Mouse (Mus musculus): ENCODE results near the gene Pgam2.
"Not testable (repeated sequence)": the region's sequence is repeated elsewhere in the genome, so short reads cannot be mapped to it uniquely, and the experiment has no call there.

Pgam2 gene

GRCm38 (mm10) chr11:5809487-5809886 is 6.0 kb upstream of the Pgam2 start:
- in situ Hi-C loops (cut with MboI; ENCODE audit: unreplicated experiment in 2 of 2) = not testable (repeated sequence)

- in situ Hi-C loops (cut with MboI; ENCODE audit: unreplicated experiment in 2 of 2) = no loop called here
Measured at GRCm38 (mm10) chr11:5807956-5808355, 4.4 kb upstream of the Pgam2 start.

GRCm38 (mm10) chr11:5805711-5806110 is 2.2 kb upstream of the Pgam2 start:
- in situ Hi-C loops (cut with MboI; ENCODE audit: unreplicated experiment in 2 of 2) = no loop called here

DNA sequence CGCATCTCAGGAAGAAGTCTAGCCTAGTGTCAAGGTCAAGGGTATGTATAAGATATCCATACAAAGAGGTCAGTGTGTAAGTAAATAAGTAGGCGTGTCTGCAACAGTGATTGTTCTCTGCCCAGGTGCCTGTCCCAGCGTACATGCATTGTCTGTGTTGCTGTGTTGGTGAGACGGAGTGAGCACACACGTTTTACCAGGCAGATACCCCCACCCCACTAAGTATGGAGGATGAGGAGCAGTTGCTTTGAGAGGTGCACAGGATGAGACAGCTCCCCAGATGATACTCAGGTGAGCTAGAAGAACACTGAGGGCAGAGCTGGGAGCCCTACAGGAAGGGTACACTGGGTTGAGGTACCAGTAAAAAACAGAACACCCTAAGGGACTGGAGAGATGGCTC is 641 bp upstream of the Pgam2 start:
- in situ Hi-C loops (cut with MboI; ENCODE audit: unreplicated experiment in 2 of 2) = no loop called here

DNA sequence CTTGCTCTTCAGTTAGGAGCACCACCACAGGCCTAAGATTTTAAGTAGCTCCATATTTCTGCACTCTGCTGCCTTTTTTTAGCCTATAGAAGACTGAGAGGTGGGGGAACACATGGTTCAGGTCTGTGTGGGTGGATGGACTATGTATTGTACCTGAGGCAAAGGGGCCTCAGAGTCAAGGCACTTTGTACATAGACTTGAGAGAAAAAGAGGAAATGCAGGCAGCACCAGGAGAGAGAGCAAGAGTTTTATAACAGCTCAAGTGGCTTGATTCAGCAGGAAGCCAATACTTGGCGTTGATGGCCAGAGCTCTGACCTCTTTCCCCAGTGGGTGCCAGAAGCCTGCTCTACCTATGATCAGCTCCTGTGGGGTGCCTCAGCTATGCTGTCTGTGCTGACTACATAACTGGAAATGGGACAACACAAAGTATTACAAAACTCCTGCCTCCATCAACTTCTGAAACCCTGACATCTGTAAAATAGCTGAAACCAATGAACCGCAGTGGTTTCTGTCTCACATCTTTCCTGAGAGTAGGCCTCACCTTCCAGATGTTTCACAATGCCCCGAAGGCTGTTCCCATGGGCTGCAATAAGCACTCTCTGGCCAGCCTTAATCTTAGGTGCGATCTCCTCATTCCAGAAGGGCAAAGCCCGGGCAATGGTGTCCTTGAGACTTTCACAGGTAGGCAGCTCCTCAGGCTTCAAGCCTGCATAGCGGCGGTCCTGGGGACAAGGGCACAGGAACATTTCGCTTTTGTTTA is 896 bp downstream of the Pgam2 start:
- in situ Hi-C loops (cut with MboI; ENCODE audit: unreplicated experiment in 2 of 2) = no loop called here

DNA sequence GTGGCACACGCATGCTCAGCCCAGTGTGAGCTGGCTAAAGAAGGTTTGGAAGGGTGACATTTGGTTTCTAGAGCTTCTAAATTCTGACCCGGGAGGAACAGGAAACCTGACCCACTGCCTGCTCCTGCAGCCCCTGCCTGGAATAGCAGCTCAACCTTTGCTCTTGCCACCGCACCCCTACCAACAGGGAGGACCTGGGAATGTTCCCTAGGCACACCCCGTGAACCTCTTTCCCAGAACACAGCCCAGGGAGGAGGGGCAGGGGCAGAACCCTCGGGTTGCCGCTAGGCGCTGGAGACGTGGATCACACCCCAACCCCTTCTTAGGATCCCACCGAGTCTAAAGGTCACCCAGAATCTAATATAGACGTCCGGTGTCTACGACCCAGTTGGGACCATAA is 1.5 kb downstream of the Pgam2 start:
- in situ Hi-C loops (cut with MboI; ENCODE audit: unreplicated experiment in 2 of 2) = no loop called here

GRCm38 (mm10) chr11:5801511-5801910 is 2.0 kb downstream of the Pgam2 start:
- in situ Hi-C loops (cut with MboI; ENCODE audit: unreplicated experiment in 2 of 2) = no loop called here

GRCm38 (mm10) chr11:5799621-5800490 is 3.7 kb downstream of the Pgam2 start:
- in situ Hi-C loops (cut with MboI; ENCODE audit: unreplicated experiment in 2 of 2) = no loop called here

GRCm38 (mm10) chr11:5797928-5798327 is 5.6 kb downstream of the Pgam2 start:
- in situ Hi-C loops (cut with MboI; ENCODE audit: unreplicated experiment in 2 of 2) = no loop called here

GRCm38 (mm10) chr11:5797371-5797770 is 6.2 kb downstream of the Pgam2 start:
- in situ Hi-C loops (cut with MboI; ENCODE audit: unreplicated experiment in 2 of 2) = no loop called here

- in situ Hi-C loops (cut with MboI; ENCODE audit: unreplicated experiment in 2 of 2) = no loop called here
Measured at GRCm38 (mm10) chr11:5796939-5797338, 6.6 kb downstream of the Pgam2 start.

- in situ Hi-C loops (cut with MboI; ENCODE audit: unreplicated experiment in 2 of 2) = no loop called here
Measured at GRCm38 (mm10) chr11:5795706-5796105, 7.8 kb downstream of the Pgam2 start.

DNA sequence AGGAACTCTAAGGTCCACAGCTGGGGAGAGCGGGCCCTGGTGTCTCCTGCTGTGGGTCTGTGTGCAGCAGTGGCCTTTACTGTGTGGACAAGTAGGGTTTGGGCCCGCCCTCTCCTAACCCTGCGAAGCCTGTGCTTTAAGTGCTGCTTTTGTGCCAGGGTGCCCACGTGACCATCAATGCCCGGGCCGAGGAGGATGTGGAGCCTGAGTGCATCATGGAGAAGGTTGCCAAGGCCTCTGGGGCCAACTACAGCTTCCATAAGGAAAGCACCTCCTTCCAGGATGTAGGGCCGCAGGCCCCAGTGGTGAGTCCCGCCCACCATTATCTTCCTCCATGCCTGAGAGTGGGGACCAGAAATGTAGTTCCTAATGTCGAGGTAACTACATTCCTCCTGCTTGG is 8.2 kb downstream of the Pgam2 start:
- in situ Hi-C loops (cut with MboI; ENCODE audit: unreplicated experiment in 2 of 2) = no loop called here

DNA sequence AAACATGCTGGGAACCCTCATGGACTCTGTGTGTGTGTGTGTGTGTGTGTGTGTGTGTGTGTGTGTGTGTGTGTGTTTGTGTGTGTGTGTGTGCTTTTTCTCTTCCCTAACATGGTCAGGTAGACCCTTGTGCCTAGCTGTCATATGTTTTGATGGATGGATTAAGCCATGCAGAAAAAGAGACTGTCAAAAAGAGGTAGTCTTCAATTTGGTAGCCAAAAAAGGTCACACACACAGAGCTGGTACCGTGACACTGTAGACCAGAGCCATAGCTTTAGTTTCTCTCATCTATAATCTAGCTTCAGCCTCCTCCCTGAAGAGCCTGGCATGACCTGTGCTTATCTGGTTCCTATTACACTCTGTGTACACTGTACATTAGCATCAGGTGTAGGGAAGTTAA is 13.1 kb downstream of the Pgam2 start:
- in situ Hi-C loops (cut with MboI; ENCODE audit: unreplicated experiment in 2 of 2) = no loop called here

DNA sequence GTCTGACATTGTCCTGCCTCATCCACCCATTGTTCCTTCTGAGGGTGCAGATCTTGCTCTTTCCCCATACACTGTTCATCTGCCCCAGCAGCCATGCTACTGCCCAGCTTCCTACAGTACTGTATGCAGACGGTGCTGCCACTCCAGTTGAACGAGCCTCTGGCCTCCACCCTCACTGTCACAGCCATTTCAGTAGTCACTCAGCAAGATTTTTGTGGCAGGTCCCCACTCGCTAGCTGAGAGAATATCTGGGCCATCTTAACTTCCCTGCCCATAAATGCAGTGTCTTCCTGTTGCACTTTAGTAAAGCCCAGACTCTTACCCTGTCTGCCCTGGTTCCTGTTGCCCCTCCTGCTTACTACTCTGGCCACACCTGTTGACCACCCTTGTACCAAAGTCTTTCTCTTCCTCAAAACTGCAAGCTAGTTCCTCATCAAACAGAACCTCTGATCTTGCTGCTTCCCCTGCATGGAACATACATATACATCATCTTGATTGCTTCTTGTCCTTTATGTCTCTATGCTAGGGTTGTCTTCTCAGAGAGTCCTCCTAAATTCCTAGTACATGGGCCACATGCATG is 13.7 kb downstream of the Pgam2 start:
- in situ Hi-C loops (cut with MboI; ENCODE audit: unreplicated experiment in 2 of 2) = loop anchor here (5.0 to 10.0 kb wide), 3 partner anchors 42 to 305 kb away; no protein-coding TSS in a partner anchor

DNA sequence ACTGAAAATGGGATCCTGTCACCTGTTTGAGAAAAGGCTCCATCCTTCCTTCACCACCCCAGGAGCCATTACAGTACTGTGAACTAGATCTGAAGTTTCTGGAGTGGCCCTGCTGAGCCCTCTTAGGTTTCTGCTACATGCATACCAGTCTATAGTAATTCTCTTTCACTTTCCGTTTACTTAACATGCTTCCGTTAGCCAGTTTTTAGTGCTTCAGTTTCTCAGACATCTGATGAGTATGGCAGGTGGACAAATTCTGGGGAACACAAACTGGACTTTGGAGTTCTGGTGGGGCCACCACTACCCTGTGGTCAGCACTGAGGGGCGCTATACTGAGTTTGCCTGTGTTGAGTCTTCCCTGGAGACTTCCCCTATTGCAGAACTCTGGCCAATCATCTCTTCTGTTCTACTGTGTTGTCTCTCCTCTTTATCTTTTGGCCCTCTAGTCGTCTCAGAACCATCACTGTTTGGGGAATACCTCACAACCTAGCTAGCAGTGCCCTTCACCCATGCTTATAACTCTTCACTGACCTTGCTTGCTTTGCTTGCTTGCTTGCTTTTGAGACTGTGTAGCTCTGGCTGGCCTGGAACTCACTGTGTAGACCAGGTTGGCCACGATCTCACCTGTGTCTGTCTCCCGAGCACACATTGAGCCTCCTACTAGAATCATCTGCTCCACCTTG is 14.3 kb downstream of the Pgam2 start:
- in situ Hi-C loops (cut with MboI; ENCODE audit: unreplicated experiment in 2 of 2) = loop anchor here (5.0 to 10.0 kb wide), 3 partner anchors 43 to 304 kb away; no protein-coding TSS in a partner anchor

GRCm38 (mm10) chr11:5788056-5789014 is 15.2 kb downstream of the Pgam2 start, which contains the start of gene Dbnl:
Gene Dbnl, plus strand, starts transcription at chr11:5788488.
- in situ Hi-C loops (cut with MboI; ENCODE audit: unreplicated experiment in 2 of 2) = loop anchor here (5.0 to 10.0 kb wide), 3 partner anchors 44 to 304 kb away; no protein-coding TSS in a partner anchor

DNA sequence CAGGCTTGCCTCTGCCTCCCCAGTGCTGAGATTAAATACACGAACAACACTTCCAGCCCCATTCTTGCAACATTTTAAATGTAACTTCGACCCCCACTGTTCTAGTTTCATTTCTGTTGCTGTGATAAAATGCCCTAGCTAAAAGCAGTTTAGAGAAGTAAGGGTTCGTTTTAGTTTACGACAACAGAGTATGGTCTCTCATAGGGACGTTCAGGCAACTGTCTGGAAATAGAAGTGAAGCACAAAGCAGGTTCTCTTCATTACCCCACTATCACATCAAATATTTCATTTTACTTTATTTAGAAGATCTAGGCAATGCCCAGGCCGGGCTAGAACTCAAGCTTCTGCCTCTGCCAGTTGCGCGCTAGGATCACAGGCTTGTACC is 15.9 kb downstream of the Pgam2 start:
- in situ Hi-C loops (cut with MboI; ENCODE audit: unreplicated experiment in 2 of 2) = loop anchor here (5.0 to 10.0 kb wide), 3 partner anchors 45 to 303 kb away; no protein-coding TSS in a partner anchor

DNA sequence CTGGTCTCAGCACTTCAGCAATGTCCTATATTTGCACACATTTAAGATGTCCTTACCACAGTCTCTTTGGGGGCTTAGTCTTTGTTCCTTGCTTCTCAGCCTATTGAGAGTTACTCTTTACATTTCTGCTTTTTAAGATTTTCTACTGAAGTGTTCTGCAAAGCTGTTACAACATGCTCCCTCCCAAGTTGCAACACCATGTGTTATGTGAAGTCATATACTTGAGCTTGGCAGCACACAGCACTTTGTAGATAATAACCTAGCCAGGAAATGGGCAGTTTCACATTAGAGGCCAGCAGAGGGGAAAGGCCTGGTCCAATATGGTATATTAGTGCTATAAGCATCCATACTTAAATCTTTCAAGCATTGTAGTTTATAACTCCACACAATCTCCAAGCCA is 17.8 kb downstream of the Pgam2 start:
- in situ Hi-C loops (cut with MboI; ENCODE audit: unreplicated experiment in 2 of 2) = loop anchor here (5.0 to 10.0 kb wide), 3 partner anchors 47 to 301 kb away; no protein-coding TSS in a partner anchor
